Mouse (Mus musculus): ENCODE data around the gene Mad1l1. TPM values are rescaled to one million over a fixed set of nuclear protein-coding genes. Genes with fewer than 3 reads are reported as not detected.
A peak's percentile ranks its signal among the peaks of the same experiment; 100 is the strongest.

The Mad1l1 gene
- total RNA-seq, 4 experiments from 2014 or later, result 6.8 to 9.5 (median 7.5) TPM

GRCm38 (mm10) chr5:140143541-140143940 is 177.8 kb downstream of the Mad1l1 start:
- no peak for DNase-seq (ENCODE audit: low spot score in 2 of 2)

- DNase-seq (ENCODE audit: low spot score in 2 of 2), result no peak
Measured at GRCm38 (mm10) chr5:140141336-140141735, 180.0 kb downstream of the Mad1l1 start.

GRCm38 (mm10) chr5:140140214-140140613 is 181.1 kb downstream of the Mad1l1 start:
- peak in 1 of 2 experiments; percentile 11 for DNase-seq (ENCODE audit: low spot score in 2 of 2)

DNA sequence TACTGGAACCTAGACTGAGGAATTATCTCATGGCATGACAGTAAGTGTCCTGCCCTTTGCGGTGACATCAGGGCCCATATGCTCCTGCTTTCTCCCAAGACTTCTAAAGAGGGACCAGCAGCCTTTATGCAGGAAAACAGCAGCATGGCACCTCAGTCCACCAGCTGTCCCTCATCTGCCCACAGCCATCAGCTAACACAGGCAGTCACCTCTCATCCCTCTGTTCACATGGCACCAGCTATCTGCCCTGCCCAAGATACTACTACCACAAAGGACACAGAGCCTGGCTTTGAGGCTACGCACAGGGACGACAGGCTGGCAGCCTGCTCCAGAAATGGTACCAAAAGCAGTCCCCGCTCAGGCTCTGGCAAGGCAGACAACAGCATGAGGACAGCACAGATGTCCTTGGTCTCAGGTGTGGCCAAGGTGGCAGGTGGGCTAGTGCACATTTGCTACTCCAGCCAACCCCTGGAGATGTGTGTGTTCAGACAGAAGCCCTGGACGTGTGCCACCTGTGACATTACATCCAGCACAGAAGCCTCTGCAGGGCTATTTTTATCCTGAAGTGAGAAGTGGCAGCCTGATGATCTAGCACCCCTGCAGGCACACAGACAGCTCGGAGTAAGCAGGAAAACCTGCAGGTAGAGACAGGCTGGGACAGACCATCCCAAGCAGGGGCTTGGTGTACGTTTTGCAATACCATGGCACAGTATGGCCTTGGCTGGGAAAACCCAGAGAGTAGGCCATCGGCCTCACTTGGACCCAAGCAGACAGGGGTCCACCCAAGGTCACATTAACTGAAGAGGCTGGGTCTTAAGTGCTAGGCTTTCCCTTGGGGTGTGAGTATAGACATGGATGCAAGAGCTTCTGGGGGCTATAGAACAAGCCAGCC is 185.4 kb downstream of the Mad1l1 start:
- DNase-seq (ENCODE audit: low spot score in 2 of 2), result peak; percentile 50 to 68

DNA sequence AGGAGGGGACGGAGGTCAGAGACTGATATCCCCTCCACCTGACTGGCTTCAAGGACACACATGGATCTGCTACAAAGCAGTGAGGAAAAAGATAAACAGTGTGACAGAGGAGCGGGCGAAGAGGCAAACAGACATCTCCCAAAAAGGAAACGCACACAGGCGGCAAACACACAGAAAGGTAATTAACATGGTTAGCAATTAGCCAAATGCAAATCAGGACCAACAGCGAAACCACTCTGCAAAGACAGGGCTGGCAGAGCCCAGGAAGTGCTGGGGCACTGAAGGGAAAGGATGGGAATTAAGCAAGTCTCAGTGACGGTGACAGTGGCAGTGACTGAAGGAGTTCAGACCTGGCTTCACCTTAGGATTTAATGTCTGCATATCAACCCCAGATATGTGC is 187.3 kb downstream of the Mad1l1 start:
- no peak for DNase-seq (ENCODE audit: low spot score in 2 of 2)

GRCm38 (mm10) chr5:140128414-140128981 is 192.9 kb downstream of the Mad1l1 start:
- no peak for DNase-seq (ENCODE audit: low spot score in 2 of 2)

GRCm38 (mm10) chr5:140127981-140128380 is 193.4 kb downstream of the Mad1l1 start:
- DNase-seq (ENCODE audit: low spot score in 2 of 2), result no peak

GRCm38 (mm10) chr5:140124626-140125025 is 196.7 kb downstream of the Mad1l1 start:
- no peak for DNase-seq (ENCODE audit: low spot score in 2 of 2)

- DNase-seq (ENCODE audit: low spot score in 2 of 2), result no peak
Measured at GRCm38 (mm10) chr5:140123640-140124366, 197.5 kb downstream of the Mad1l1 start.

GRCm38 (mm10) chr5:140123194-140123593 is 198.2 kb downstream of the Mad1l1 start:
- DNase-seq (ENCODE audit: low spot score in 2 of 2), result no peak

- DNase-seq (ENCODE audit: low spot score in 2 of 2), result no peak
Measured at GRCm38 (mm10) chr5:140121966-140122365, 199.4 kb downstream of the Mad1l1 start.

DNA sequence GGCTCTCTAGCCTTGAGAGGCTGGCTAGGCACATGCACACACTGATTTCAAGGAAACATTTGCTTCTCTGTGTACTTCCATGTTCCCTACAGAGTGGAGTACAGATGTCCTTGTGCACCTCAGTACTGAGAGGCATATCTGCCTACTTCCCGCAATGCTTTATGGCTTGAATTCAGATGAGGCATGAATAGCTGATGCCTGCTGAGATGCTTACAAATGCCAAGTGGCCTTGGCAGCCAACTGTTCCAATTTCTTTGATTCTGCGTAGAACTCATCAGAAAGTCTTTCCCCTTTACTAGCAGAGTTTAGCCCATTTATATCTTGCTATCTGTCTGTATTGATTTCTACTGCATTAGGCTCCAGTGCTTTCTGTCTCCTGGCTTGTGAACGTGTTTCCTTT is 202.4 kb downstream of the Mad1l1 start:
- no peak for DNase-seq (ENCODE audit: low spot score in 2 of 2)

- DNase-seq (ENCODE audit: low spot score in 2 of 2), result no peak
Measured at GRCm38 (mm10) chr5:140117968-140118367, 203.4 kb downstream of the Mad1l1 start.

DNA sequence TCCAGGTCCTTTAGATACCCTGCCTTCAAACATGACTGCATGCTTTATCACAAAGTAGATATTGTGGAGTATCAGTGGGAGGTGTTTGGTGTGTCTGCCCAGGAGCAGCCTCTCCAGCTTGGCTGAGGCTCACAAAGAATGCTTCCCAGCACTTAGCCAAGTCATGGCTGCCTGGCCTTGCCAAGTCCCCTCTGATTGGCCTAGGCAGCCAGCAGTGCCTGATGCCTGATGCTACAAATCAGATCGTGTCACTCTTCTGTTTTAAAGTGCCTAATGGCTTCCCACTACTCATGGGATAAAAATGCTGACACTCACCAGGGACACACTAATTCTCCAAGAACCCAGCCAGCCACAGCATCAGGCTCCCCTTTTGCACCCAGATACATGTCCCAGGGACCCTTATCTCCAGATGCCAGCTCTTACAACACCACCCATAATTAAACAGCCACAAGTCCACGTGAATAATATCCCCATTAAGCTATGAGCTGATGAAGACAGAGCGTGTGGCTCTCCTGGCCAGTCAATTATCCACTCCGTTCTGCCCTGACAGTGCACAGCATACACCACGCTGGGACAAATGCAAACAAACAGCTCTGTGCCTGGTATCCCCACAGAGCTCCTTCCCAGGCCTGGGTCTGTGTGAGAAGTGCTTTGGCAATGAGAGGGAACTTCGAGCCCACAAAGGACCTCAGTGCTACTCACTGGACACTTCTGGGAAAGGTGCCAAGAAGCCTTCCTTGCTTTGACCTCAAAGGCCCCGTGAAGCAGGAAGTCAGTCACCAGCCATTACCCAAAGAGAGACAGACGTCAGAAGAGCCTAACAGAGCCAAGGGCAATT is 205.7 kb downstream of the Mad1l1 start:
- DNase-seq (ENCODE audit: low spot score in 2 of 2), result peak; percentile 53 to 61

DNA sequence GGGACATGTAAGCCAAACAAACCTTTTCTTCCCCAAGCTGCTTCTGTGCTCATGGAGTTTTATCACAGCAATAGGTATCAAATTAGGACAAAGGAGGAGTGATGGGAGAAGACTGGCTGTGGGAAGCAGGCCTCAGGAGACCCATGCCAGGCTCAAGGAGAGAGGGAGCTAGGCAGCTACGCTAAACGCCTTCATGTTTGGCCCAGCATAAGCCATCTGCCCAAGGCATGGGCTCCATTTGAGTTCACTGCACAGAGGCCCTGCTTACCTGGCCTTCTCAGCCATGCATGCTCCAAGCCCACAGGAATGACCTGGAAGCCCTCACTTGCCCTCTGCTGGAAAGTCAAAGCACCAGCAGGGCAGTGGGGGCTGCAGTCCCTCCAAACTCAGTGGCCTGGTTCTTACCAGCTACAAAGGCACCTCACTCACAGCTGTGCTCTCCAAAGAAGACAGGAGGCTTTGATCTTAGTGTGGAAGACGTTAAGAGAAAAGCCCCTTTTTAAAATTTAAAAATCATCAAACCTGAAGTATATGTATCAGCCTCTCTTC is 206.8 kb downstream of the Mad1l1 start:
- DNase-seq (ENCODE audit: low spot score in 2 of 2), result no peak

DNA sequence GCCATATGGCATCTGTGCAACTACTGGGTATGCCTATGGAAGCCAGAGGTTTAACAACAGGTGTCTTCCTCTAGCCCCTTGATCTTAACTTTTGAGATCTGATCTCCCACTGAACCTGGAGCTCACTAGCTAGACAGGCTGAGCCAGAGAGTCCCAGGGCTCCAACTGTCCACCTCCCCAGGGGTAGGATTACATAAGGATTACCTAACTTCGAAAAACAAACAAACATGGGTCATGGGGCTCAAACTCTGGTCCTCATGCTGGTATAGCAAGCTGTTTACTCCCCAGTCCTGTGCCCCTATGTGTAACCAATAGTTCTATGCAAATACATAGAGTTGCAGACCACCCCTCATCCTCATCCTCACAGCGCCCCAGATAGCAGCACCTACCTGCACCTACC is 208.1 kb downstream of the Mad1l1 start:
- DNase-seq (ENCODE audit: low spot score in 2 of 2), result no peak

DNA sequence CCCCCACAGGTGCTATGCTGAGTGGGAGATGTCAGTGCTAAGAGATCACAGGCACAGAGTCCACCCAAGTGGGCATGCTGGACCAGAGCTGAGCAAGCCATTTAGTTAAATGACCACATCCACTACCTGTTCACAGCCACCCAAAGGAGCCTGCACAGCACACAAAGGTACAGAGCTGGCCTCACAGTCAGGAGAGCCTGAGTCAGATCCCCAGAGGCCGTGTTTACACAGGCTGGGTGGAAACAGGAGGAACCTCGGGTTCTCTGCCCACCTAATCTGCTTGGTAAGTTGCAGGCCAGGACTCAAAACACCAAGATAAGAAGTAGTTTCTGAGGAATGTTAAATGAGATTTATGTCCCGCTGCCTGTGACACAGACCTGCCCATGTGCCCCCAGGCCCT is 211.3 kb downstream of the Mad1l1 start:
- DNase-seq (ENCODE audit: low spot score in 2 of 2), result no peak

GRCm38 (mm10) chr5:140107907-140108306 is 213.4 kb downstream of the Mad1l1 start:
- no peak for DNase-seq (ENCODE audit: low spot score in 2 of 2)

DNA sequence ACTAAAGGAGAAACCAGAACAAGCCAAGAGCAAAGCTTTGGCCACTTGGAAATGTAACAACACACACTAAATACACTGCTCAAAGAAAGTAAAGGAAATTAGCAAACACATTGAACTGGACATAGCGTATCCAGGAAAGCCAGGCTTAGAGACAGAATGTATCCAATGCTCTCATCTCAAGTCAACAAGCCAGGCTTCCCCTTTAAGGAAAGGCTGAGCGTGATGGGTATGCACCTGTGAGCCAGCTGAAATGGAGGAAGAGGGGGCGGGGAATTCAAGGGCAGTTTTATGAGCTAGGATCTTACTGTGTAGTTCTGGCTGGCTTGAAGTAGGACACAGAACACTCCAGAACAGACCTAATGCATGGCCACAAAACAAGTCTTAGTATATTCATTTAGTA is 215.3 kb downstream of the Mad1l1 start:
- no peak for DNase-seq (ENCODE audit: low spot score in 2 of 2)

GRCm38 (mm10) chr5:140104891-140105290 is 216.5 kb downstream of the Mad1l1 start:
- no peak for DNase-seq (ENCODE audit: low spot score in 2 of 2)

- DNase-seq (ENCODE audit: low spot score in 2 of 2), result no peak
Measured at GRCm38 (mm10) chr5:140102731-140103130, 218.6 kb downstream of the Mad1l1 start.

Measured in gastrocnemius, adult 8-10 months (tissue).